Comparison of ENCODE assay signal across 8 mouse cellular contexts in genomic region chr1:135105124-135105523, GRCm38 (mm10). TPM values are rescaled to one million over a fixed set of nuclear protein-coding genes. Genes with fewer than 3 reads are reported as not detected.
DNase-seq lines count a peak whose midpoint lies in the region; ATAC-seq lines count a peak whose summit lies in the region.

TSS of gene Lgr6 (minus strand) at chr1:135105276.

- peak within 1 kb of the TSS; percentile 51 for H3K4me3 ChIP-seq in kidney, embryonic 15.5 days (replicated peaks)
- H3K4me3 ChIP-seq in embryonic facial prominence, embryonic 10.5 days = peak within 1 kb of the TSS; percentile 58
- H3K4me3 ChIP-seq in hindbrain, embryonic 11.5 days (ENCODE audit: low read depth, low read length) = peak within 1 kb of the TSS; percentile 27

- peak within 1 kb of the TSS; percentile 31; the same call in 1 of the 2 replicates for H3K9ac ChIP-seq in kidney, embryonic 15.5 days
- H3K9ac ChIP-seq in hindbrain, embryonic 11.5 days (ENCODE audit: low read depth, low read length) = no peak within 1 kb of the TSS

- no peak within 1 kb of the TSS for H3K27ac ChIP-seq in kidney, embryonic 15.5 days
- H3K27ac ChIP-seq in embryonic facial prominence, embryonic 10.5 days (replicated peaks) = no peak within 1 kb of the TSS; the same call in 1 of the 2 replicates
- no peak within 1 kb of the TSS for H3K27ac ChIP-seq in hindbrain, embryonic 11.5 days (ENCODE audit: low read depth, low read length)

- peaks cover 21% of the 10 kb centered on the region for H3K4me1 ChIP-seq in kidney, embryonic 15.5 days
- peaks cover 37% of the 10 kb centered on the region for H3K4me1 ChIP-seq in embryonic facial prominence, embryonic 10.5 days
- H3K4me1 ChIP-seq in hindbrain, embryonic 11.5 days (replicated peaks; ENCODE audit: control insufficient read depth, insufficient read depth, low read length) = no peaks in the 10 kb centered on the region

- peak within 1 kb of the TSS; percentile 88 for H3K4me2 ChIP-seq in kidney, embryonic 15.5 days
- peak within 1 kb of the TSS; percentile 53 for H3K4me2 ChIP-seq in hindbrain, embryonic 11.5 days (replicated peaks; ENCODE audit: low read depth, low read length)

- WGBS in kidney, embryonic 15.5 days = under 1% methylated on average over 37 of the region's 40 CpGs
- under 1% methylated on average over 40 of the region's 40 CpGs for WGBS in embryonic facial prominence, embryonic 10.5 days
- WGBS in hindbrain, embryonic 11.5 days = 0% methylated on average over 38 of the region's 40 CpGs

- ATAC-seq in kidney, embryonic 15.5 days (replicated peaks; ENCODE audit: low FRiP score) = peak; percentile 47
- ATAC-seq in hindbrain, embryonic 11.5 days (ENCODE audit: low FRiP score) = peak; percentile 22; the same call in 1 of the 2 replicates

- DNase-seq in kidney, adult 8-10 months = no peak
- DNase-seq in embryonic facial prominence, embryonic 10.5 days (ENCODE audit: low spot score) = peak; percentile 56
- DNase-seq in hindbrain, embryonic 11.5 days (ENCODE audit: low spot score) = peak; percentile 50
- peak; percentile 29 for DNase-seq in lung, postnatal 14 days
- peak; percentile 26 to 56 for DNase-seq in thymus, postnatal 36 days
- no peak for DNase-seq in frontal cortex, postnatal 36 days (ENCODE audit: low spot score in 2 of 2)
- no peak for DNase-seq in layer of hippocampus, adult 11-12 months (ENCODE audit: low spot score)

- peaks cover 76% of the 10 kb centered on the region for H3K27me3 ChIP-seq in kidney, embryonic 15.5 days
- peaks cover 77% of the 10 kb centered on the region for H3K27me3 ChIP-seq in embryonic facial prominence, embryonic 10.5 days (replicated peaks; ENCODE audit: low read depth, poor library complexity, severe bottlenecking)
- H3K27me3 ChIP-seq in hindbrain, embryonic 11.5 days (ENCODE audit: control insufficient read depth, insufficient read depth, low read length) = peaks cover 31% of the 10 kb centered on the region

- H3K36me3 ChIP-seq in kidney, embryonic 15.5 days = no peaks in the 10 kb centered on the region
- H3K36me3 ChIP-seq in embryonic facial prominence, embryonic 10.5 days (replicated peaks) = no peaks in the 10 kb centered on the region
- no peaks in the 10 kb centered on the region for H3K36me3 ChIP-seq in hindbrain, embryonic 11.5 days (ENCODE audit: control insufficient read depth, insufficient read depth, low read length)

- no peaks in the 10 kb centered on the region for H3K9me3 ChIP-seq in kidney, embryonic 15.5 days (replicated peaks)
- H3K9me3 ChIP-seq in embryonic facial prominence, embryonic 10.5 days = no peaks in the 10 kb centered on the region
- no peaks in the 10 kb centered on the region for H3K9me3 ChIP-seq in hindbrain, embryonic 11.5 days (ENCODE audit: control insufficient read depth, low read length)

RNA-seq across cellular contexts. Expression of gene Lgr6, which starts in this region (rescaled TPM):
- 0.98 and 1.1 TPM in 2 replicates for polyA plus RNA-seq in kidney, embryonic 15.5 days (2015; fragmentation: Nextera tagmentation; extraction: Ambion mirVana)
- 0.73 and 1.1 TPM in 2 replicates for polyA plus RNA-seq in embryonic facial prominence, embryonic 10.5 days (2016; fragmentation: Nextera tagmentation; extraction: Ambion mirVana)
- 0.19 and 0.53 TPM in 2 replicates for polyA plus RNA-seq in hindbrain, embryonic 11.5 days (2014; fragmentation: Nextera tagmentation; extraction: Ambion mirVana)

Comparison
In these comparisons a context has a peak if more than half of its experiments do, and no peak if none do; other contexts are left out.
1. Peak in DNase-seq, ATAC-seq, H3K4me3 ChIP-seq and H3K4me2 ChIP-seq in hindbrain, embryonic 11.5 days; RNA of the gene not detected or under 1 TPM.
2. DNase-seq: peak in embryonic facial prominence, embryonic 10.5 days (single experiment), lung, postnatal 14 days (single experiment) and thymus, postnatal 36 days (2 of 2); none in kidney, adult 8-10 months (0 of 2), frontal cortex, postnatal 36 days (0 of 2) and layer of hippocampus, adult 11-12 months (single experiment).
3. Peak in every context shown above with its lines, with median percentiles within 50 percentile points of each other: H3K4me3 ChIP-seq.